Mouse (Mus musculus): Measurements from ENCODE around the gene Gm20388.

DNA sequence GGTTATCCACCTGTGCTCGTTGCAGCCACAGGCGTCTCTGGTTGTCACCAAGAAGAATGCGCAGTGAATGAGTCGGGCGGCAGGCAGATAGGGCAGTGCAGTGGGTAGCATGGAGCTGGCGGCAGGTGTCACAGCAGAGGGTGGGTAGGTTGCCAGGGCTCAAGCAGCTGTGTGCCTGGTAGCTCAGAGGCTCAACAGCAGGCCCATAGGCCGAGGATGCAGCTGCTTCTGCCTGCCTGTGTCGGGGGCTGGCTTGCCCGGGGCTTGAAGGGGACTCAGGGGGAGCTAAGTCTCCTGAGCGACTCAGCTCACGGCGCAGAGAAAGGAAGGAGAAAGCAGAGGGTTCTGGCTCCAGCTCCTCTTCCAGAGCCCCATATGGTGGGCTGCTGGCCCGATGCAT, 3322.7 kb downstream of the Gm20388 start:
- no peak for TF ChIP-seq TAL1 (IDR thresholded peaks at IDR 0.05; ENCODE audit: low read length)
- TF ChIP-seq GATA1 (IDR thresholded peaks at IDR 0.05; ENCODE audit: low read length): no peak

Data from erythroblast, embryonic 14.5 days (primary cell).